Mouse (Mus musculus) left cerebral cortex, adult 11 months (tissue): ENCODE measurements around the gene D630039A03Rik.

Experiments used
- DNase-seq: peaks from one replicate; pipeline ENCODE4 v3.0.0; 2022; ENCODE audit warnings: low spot score

Gene D630039A03Rik

GRCm38 (mm10) chr4:57916201-57916661 lies at the start of gene D630039A03Rik:
TSS of gene D630039A03Rik (minus strand) at chr4:57916297.
- DNase-seq: no peak

- no peak for DNase-seq
Observed at GRCm38 (mm10) chr4:57965516-57965915, 49.4 kb upstream of the D630039A03Rik start.

- no peak for DNase-seq
Observed at GRCm38 (mm10) chr4:57964143-57964542, 48.0 kb upstream of the D630039A03Rik start.

- DNase-seq: no peak
Observed at GRCm38 (mm10) chr4:57959056-57959455, 43.0 kb upstream of the D630039A03Rik start.

GRCm38 (mm10) chr4:57958098-57958497 lies 42.0 kb upstream of the D630039A03Rik start:
- no peak for DNase-seq

GRCm38 (mm10) chr4:57957200-57958085 lies 41.3 kb upstream of the D630039A03Rik start:
- DNase-seq: no peak

GRCm38 (mm10) chr4:57956029-57956960 lies 40.2 kb upstream of the D630039A03Rik start, which contains the start of gene Txn1:
TSS of gene Txn1 (minus strand) at chr4:57956411.
- peak; percentile 92 for DNase-seq

- DNase-seq: peak; percentile 36
Observed at GRCm38 (mm10) chr4:57955544-57955958, 39.5 kb upstream of the D630039A03Rik start.

- no peak for DNase-seq
Observed at GRCm38 (mm10) chr4:57954991-57955390, 38.9 kb upstream of the D630039A03Rik start.

- no peak for DNase-seq
Observed at GRCm38 (mm10) chr4:57954580-57954979, 38.5 kb upstream of the D630039A03Rik start.

- no peak for DNase-seq
Observed at GRCm38 (mm10) chr4:57953796-57954195, 37.7 kb upstream of the D630039A03Rik start.

- DNase-seq: no peak
Observed at GRCm38 (mm10) chr4:57952891-57953290, 36.8 kb upstream of the D630039A03Rik start.

- DNase-seq: no peak
Observed at GRCm38 (mm10) chr4:57952416-57952815, 36.3 kb upstream of the D630039A03Rik start.

GRCm38 (mm10) chr4:57949866-57950265 lies 33.8 kb upstream of the D630039A03Rik start:
- DNase-seq: no peak

GRCm38 (mm10) chr4:57947476-57947875 lies 31.4 kb upstream of the D630039A03Rik start:
- DNase-seq: no peak

GRCm38 (mm10) chr4:57947036-57947435 lies 30.9 kb upstream of the D630039A03Rik start:
- no peak for DNase-seq

GRCm38 (mm10) chr4:57942892-57943291 lies 26.8 kb upstream of the D630039A03Rik start:
- no peak for DNase-seq

GRCm38 (mm10) chr4:57940631-57941030 lies 24.5 kb upstream of the D630039A03Rik start:
- no peak for DNase-seq

- no peak for DNase-seq
Observed at GRCm38 (mm10) chr4:57937292-57937691, 21.2 kb upstream of the D630039A03Rik start.

- DNase-seq: no peak
Observed at GRCm38 (mm10) chr4:57934181-57934580, 18.1 kb upstream of the D630039A03Rik start.

- no peak for DNase-seq
Observed at GRCm38 (mm10) chr4:57930559-57931170, 14.6 kb upstream of the D630039A03Rik start.
